Mouse (Mus musculus) neural tube, embryonic 14.5 days (tissue): ENCODE results near the gene Mrc2. TPM values are rescaled to one million over a fixed set of nuclear protein-coding genes. Genes with fewer than 3 reads are reported as not detected.

Experiments used
- ATAC-seq: fragments of 200-750 bp; cut with Nextera tagmentation; 2 replicates; pipeline ENCODE4 v1.8.0; 2017; ENCODE audit warnings: low read depth, mild to moderate bottlenecking, moderate TSS enrichment, moderate library complexity
- H3K27ac ChIP-seq: fragments of 300-500 bp; sonication (generic); 2 replicates; pipeline ENCODE4 v1.5.1; 2014; ENCODE audit warnings: low read depth, mild to moderate bottlenecking, control low read depth, low read length, moderate library complexity, mixed read lengths
- H3K27me3 ChIP-seq: fragments of 300-500 bp; sonication (generic); 2 replicates; pipeline ENCODE4 v1.6.1; 2014; ENCODE audit warnings: low read length; ENCODE audit not compliant: control insufficient read depth, insufficient read depth
- H3K36me3 ChIP-seq: fragments of 300-500 bp; sonication (generic); 2 replicates; pipeline ENCODE4 v1.6.1; 2014; ENCODE audit warnings: low read length, mixed read lengths; ENCODE audit not compliant: control insufficient read depth, insufficient read depth
- H3K4me1 ChIP-seq: fragments of 300-500 bp; sonication (generic); 2 replicates; pipeline ENCODE4 v1.6.1; 2014; ENCODE audit warnings: low read length; ENCODE audit not compliant: control insufficient read depth, insufficient read depth
- H3K4me2 ChIP-seq: fragments of 300-500 bp; sonication (generic); 2 replicates; pipeline ENCODE4 v1.6.1; 2014; ENCODE audit warnings: mild to moderate bottlenecking, low read depth, low read length, control low read depth
- H3K4me3 ChIP-seq: fragments of 300-500 bp; sonication (generic); 2 replicates; pipeline ENCODE4 v1.5.1; 2014; ENCODE audit warnings: low read depth, low read length, control low read depth, mixed read lengths
- H3K9ac ChIP-seq: fragments of 300-500 bp; sonication (generic); replicated peaks from 2 replicates; pipeline ENCODE4 v1.6.1; 2014; ENCODE audit warnings: low read depth, mild to moderate bottlenecking, control low read depth, low read length, mixed read lengths
- H3K9me3 ChIP-seq: fragments of 300-500 bp; sonication (generic); 2 replicates; pipeline ENCODE4 v1.6.1; 2016; ENCODE audit warnings: low read length; ENCODE audit not compliant: control insufficient read depth
- WGBS: fragments of 180-500 bp; shearing (Covaris S2); extraction: QIAGEN DNeasy Blood & Tissue Kit; methylation state at CpG from one replicate; pipeline ENCODE4 v1.1.7; 2014; 5-methylcytosine and 5-hydroxymethylcytosine counted together
- polyA plus RNA-seq: library from polyadenylated mRNA; unstranded; fragments of >200 nt; fragmentation: Nextera tagmentation; extraction: Ambion mirVana; gene quantifications from 2 replicates; pipeline ENCODE4 v1.2.1, GENCODE M21; 2014

The Mrc2 gene
- polyA plus RNA-seq, 1 experiment from 2014 or later: 1.8 TPM

DNA sequence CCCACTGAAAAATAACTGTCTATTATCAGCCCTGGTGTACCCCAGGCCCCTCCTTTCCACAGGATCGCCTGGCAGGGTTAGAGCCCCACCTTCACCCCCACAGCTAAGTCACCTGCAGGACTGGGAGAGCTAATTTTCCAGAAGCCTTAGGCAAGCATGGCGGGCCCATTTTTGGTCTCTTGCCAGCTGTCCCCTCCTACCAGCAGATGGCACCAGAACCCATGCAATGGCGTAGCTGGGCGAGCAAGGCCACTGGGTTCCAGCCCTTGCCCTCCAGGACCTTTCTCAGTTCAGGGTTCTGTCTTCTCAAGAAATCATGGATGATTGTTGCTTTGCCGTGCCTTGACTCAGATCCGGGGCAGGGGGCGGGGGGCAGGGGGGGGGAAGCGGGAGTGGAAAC lies 40.0 kb downstream of the Mrc2 start:
- Histone ChIP-seq H3K9ac (no peak overlapping the region), H3K27me3 (no peaks in the 10 kb centered on the region), H3K9me3 (no peaks in the 10 kb centered on the region), H3K4me3 (no peak overlapping the region), H3K36me3 (no peaks in the 10 kb centered on the region), H3K4me2 (no peak overlapping the region), H3K4me1 (no peaks in the 10 kb centered on the region), H3K27ac (no peak overlapping the region)
- ATAC-seq: 0 out of 2 replicates have a peak, but pooled peaks have one; percentile 38
- 57% methylated on average over 8 of the region's 8 CpGs for WGBS

GRCm38 (mm10) chr11:105333867-105334670 lies 41.6 kb downstream of the Mrc2 start:
- 67% methylated on average over 8 of the region's 8 CpGs for WGBS
- ATAC-seq: peak; percentile 35; the same call in 1 of the 2 replicates
- H3K27me3 ChIP-seq: no peaks in the 10 kb centered on the region
- no peak overlapping the region for H3K27ac ChIP-seq
- no peaks in the 10 kb centered on the region for H3K36me3 ChIP-seq
- H3K4me2 ChIP-seq: no peak overlapping the region
- H3K4me3 ChIP-seq: no peak overlapping the region
- H3K4me1 ChIP-seq: no peaks in the 10 kb centered on the region
- no peaks in the 10 kb centered on the region for H3K9me3 ChIP-seq
- H3K9ac ChIP-seq: no peak overlapping the region

GRCm38 (mm10) chr11:105338596-105339390 lies 46.4 kb downstream of the Mrc2 start:
- Histone ChIP-seq H3K4me3 (no peak overlapping the region), H3K4me2 (no peak overlapping the region), H3K4me1 (no peaks in the 10 kb centered on the region), H3K27me3 (no peaks in the 10 kb centered on the region), H3K27ac (no peak overlapping the region), H3K9me3 (no peaks in the 10 kb centered on the region), H3K9ac (no peak overlapping the region), H3K36me3 (no peaks in the 10 kb centered on the region)
- no peak for ATAC-seq
- WGBS: 77% methylated on average over 12 of the region's 12 CpGs

DNA sequence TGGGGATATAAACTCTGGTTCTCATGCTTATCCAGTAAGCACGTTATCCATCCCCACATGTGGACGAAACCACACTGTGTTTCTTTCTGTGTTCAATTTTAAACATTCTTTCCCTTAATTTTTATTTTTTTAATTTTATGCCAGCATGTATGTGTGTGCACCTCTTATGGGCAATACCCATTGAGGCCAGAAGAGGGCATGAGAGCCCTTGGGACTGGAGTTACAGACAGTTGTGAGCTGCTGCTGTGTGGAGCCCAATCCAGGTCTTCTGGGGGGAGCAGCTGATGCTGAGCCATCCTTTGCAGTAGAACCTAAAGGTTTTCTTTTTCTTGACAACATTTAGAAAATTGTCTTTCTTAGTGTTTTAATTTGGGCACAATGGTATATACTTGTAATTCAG lies 52.8 kb downstream of the Mrc2 start:
- no peak overlapping the region for H3K4me3 ChIP-seq
- H3K4me2 ChIP-seq: no peak overlapping the region
- no peaks in the 10 kb centered on the region for H3K9me3 ChIP-seq
- ATAC-seq: no peak
- no peaks in the 10 kb centered on the region for H3K27me3 ChIP-seq
- no peaks in the 10 kb centered on the region for H3K36me3 ChIP-seq
- H3K27ac ChIP-seq: no peak overlapping the region
- no peak overlapping the region for H3K9ac ChIP-seq
- no peaks in the 10 kb centered on the region for H3K4me1 ChIP-seq
- 82% methylated on average over 2 of the region's 2 CpGs for WGBS

GRCm38 (mm10) chr11:105347162-105348161 lies 55.0 kb downstream of the Mrc2 start:
- no peak overlapping the region for H3K4me3 ChIP-seq
- no peak overlapping the region for H3K4me2 ChIP-seq
- peak; percentile 89 for ATAC-seq
- H3K9me3 ChIP-seq: no peaks in the 10 kb centered on the region
- H3K27me3 ChIP-seq: no peaks in the 10 kb centered on the region
- no peaks in the 10 kb centered on the region for H3K4me1 ChIP-seq
- H3K36me3 ChIP-seq: no peaks in the 10 kb centered on the region
- WGBS: 59% methylated on average over 28 of the region's 28 CpGs
- H3K27ac ChIP-seq: no peak overlapping the region
- H3K9ac ChIP-seq: no peak overlapping the region

DNA sequence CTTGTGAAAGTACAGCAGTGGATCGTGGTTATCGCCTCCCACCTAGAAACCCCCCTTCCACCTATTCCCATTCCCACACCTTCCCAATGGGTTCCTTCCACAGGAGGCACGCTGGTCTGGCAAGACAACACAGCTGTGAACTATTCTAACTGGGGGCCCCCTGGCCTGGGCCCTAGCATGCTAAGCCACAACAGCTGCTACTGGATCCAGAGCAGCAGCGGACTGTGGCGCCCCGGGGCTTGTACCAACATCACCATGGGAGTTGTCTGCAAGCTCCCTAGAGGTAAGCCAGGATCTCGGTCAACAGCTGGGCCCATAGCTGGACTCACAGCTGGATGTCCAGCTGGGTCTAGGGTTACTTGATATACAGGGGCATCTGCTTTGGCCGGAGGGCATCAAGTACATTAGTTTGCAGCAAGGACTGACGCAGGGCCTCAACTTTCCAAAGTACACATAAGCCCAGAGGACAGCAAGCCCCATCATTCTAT lies 56.1 kb downstream of the Mrc2 start:
- Histone ChIP-seq H3K9me3 (no peaks in the 10 kb centered on the region), H3K4me3 (no peak overlapping the region), H3K9ac (no peak overlapping the region), H3K4me1 (no peaks in the 10 kb centered on the region), H3K4me2 (no peak overlapping the region), H3K36me3 (no peaks in the 10 kb centered on the region), H3K27me3 (no peaks in the 10 kb centered on the region), H3K27ac (no peak overlapping the region)
- ATAC-seq: no peak
- 91% methylated on average over 9 of the region's 9 CpGs for WGBS

DNA sequence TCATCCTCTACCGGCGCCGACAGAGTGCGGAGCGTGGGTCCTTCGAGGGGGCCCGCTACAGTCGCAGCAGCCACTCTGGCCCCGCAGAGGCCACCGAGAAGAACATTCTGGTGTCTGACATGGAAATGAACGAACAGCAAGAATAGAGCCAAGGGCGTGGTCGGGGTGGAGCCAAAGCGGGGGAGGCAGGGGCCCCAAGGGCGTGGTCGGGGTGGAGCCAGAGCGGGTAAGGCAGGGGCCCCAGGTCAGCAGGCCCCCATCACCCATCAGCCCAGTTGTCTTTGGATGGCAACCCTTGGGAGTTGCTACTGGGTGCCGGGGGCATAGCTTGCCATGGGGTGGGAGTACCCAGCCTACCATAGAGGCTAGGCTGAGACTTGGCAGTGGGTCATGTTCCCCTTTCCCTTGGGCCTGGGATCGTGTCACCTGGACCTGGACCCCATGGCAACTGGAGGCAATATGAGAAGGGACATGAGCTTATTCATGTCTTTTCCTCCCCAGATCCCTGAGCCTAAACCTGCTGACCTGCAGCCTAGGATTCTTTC lies 57.4 kb downstream of the Mrc2 start:
- no peak overlapping the region for H3K4me3 ChIP-seq
- no peak overlapping the region for H3K27ac ChIP-seq
- no peaks in the 10 kb centered on the region for H3K9me3 ChIP-seq
- H3K4me1 ChIP-seq: no peaks in the 10 kb centered on the region
- ATAC-seq: no peak
- no peaks in the 10 kb centered on the region for H3K36me3 ChIP-seq
- WGBS: 90% methylated on average over 19 of the region's 19 CpGs
- H3K9ac ChIP-seq: no peak overlapping the region
- no peaks in the 10 kb centered on the region for H3K27me3 ChIP-seq
- H3K4me2 ChIP-seq: no peak overlapping the region

- Histone ChIP-seq H3K27me3 (no peaks in the 10 kb centered on the region), H3K4me2 (no peak overlapping the region), H3K9ac (no peak overlapping the region), H3K4me3 (no peak overlapping the region), H3K9me3 (no peaks in the 10 kb centered on the region), H3K27ac (no peak overlapping the region), H3K36me3 (no peaks in the 10 kb centered on the region), H3K4me1 (no peaks in the 10 kb centered on the region)
- no peak for ATAC-seq
- 89% methylated on average over 7 of the region's 7 CpGs for WGBS
Measured at GRCm38 (mm10) chr11:105350643-105351042, 58.2 kb downstream of the Mrc2 start.
